11 mouse cellular contexts compared by ENCODE assay signal in genomic region chr14:78676457-78676856, GRCm38 (mm10). TPM values are rescaled to one million over a fixed set of nuclear protein-coding genes. Genes with fewer than 3 reads are reported as not detected.
DNase-seq lines count a peak whose midpoint lies in the region; ATAC-seq and TF ChIP-seq lines count a peak whose summit lies in the region.
"Had no signal": no experiment of that assay in that cellular context is flagged by ENCODE, and none has a peak within 500 bp of the region (broad histone marks: within the 10 kb centered on the region; RNA-seq: fewer than 3 reads in every experiment).

No protein-coding gene starts in this region.

- intact Hi-C loops in left cerebral cortex, postnatal 4 days (cut with DNase I): loop anchor here (5.0 kb wide), 1 partner anchor 171 kb away; the partner anchor contains the start of gene Vwa8

- no peaks in the 10 kb centered on the region for H3K27me3 ChIP-seq in embryonic facial prominence, embryonic 11.5 days (ENCODE audit: control insufficient read depth, insufficient read depth, low read length)
- no peaks in the 10 kb centered on the region for H3K27me3 ChIP-seq in embryonic facial prominence, embryonic 10.5 days (replicated peaks; ENCODE audit: low read depth, poor library complexity, severe bottlenecking)
- no peaks in the 10 kb centered on the region for H3K27me3 ChIP-seq in intestine, postnatal 0 days (replicated peaks; ENCODE audit: control insufficient read depth, insufficient read depth, low read length)
- no peaks in the 10 kb centered on the region for H3K27me3 ChIP-seq in intestine, embryonic 15.5 days (replicated peaks)
- no peaks in the 10 kb centered on the region for H3K27me3 ChIP-seq in midbrain, postnatal 0 days (ENCODE audit: insufficient read depth, low read length)
- no peaks in the 10 kb centered on the region for H3K27me3 ChIP-seq in midbrain, embryonic 11.5 days (ENCODE audit: control insufficient read depth, insufficient read depth, low read length)
- H3K27me3 ChIP-seq in stomach, postnatal 0 days (ENCODE audit: control insufficient read depth, insufficient read depth, low read length): no peaks in the 10 kb centered on the region
- H3K27me3 ChIP-seq: forebrain, embryonic 12.5 days; limb, embryonic 15.5 days had no signal

- no peaks in the 10 kb centered on the region for H3K9me3 ChIP-seq in embryonic facial prominence, embryonic 11.5 days (replicated peaks; ENCODE audit: control insufficient read depth, low read length)
- no peaks in the 10 kb centered on the region for H3K9me3 ChIP-seq in embryonic facial prominence, embryonic 10.5 days
- H3K9me3 ChIP-seq in intestine, postnatal 0 days (ENCODE audit: control insufficient read depth): no peaks in the 10 kb centered on the region
- H3K9me3 ChIP-seq in intestine, embryonic 15.5 days: no peaks in the 10 kb centered on the region
- no peaks in the 10 kb centered on the region for H3K9me3 ChIP-seq in midbrain, postnatal 0 days (ENCODE audit: low read length)
- H3K9me3 ChIP-seq in midbrain, embryonic 11.5 days (ENCODE audit: control insufficient read depth, low read length): no peaks in the 10 kb centered on the region
- no peaks in the 10 kb centered on the region for H3K9me3 ChIP-seq in stomach, postnatal 0 days (ENCODE audit: control insufficient read depth, low read length)
- H3K9me3 ChIP-seq: forebrain, embryonic 12.5 days; limb, embryonic 15.5 days had no signal

- peak; percentile 65 for TF ChIP-seq CTCF in intestine, postnatal 0 days (IDR thresholded peaks at IDR 0.05; ENCODE audit: low read depth)
- TF ChIP-seq CTCF in midbrain, postnatal 0 days (IDR thresholded peaks at IDR 0.05): peak; percentile 75
- peak; percentile 60 for TF ChIP-seq CTCF in stomach, postnatal 0 days (IDR thresholded peaks at IDR 0.05; ENCODE audit: low read depth)

- peak; percentile 38 for DNase-seq in embryonic facial prominence, embryonic 11.5 days (ENCODE audit: low spot score)
- no peak for DNase-seq in embryonic facial prominence, embryonic 10.5 days (ENCODE audit: low spot score)
- DNase-seq in midbrain, postnatal 0 days (ENCODE audit: low spot score): peak; percentile 62
- DNase-seq in midbrain, embryonic 11.5 days (ENCODE audit: low spot score, missing footprints): no peak
- no peak for DNase-seq in stomach, postnatal 0 days (ENCODE audit: low spot score)
- no peak for DNase-seq in left cerebral cortex, postnatal 4 days
- DNase-seq: cerebellum, adult 9-10 months had no signal

- H3K4me2 ChIP-seq in embryonic facial prominence, embryonic 11.5 days (ENCODE audit: low read depth, low read length): no peak overlapping the region
- no peak overlapping the region for H3K4me2 ChIP-seq in intestine, postnatal 0 days (replicated peaks; ENCODE audit: low read depth)
- H3K4me2 ChIP-seq in intestine, embryonic 15.5 days (replicated peaks): no peak overlapping the region
- no peak overlapping the region for H3K4me2 ChIP-seq in midbrain, postnatal 0 days (ENCODE audit: low read depth, low read length, poor library complexity, severe bottlenecking)
- no peak overlapping the region for H3K4me2 ChIP-seq in midbrain, embryonic 11.5 days
- H3K4me2 ChIP-seq in stomach, postnatal 0 days (replicated peaks; ENCODE audit: low read depth): no peak overlapping the region
- H3K4me2 ChIP-seq: forebrain, embryonic 12.5 days; limb, embryonic 15.5 days had no signal

- H3K27ac ChIP-seq in embryonic facial prominence, embryonic 11.5 days (replicated peaks; ENCODE audit: low read depth, low read length): no peak overlapping the region
- no peak overlapping the region for H3K27ac ChIP-seq in embryonic facial prominence, embryonic 10.5 days (replicated peaks)
- no peak overlapping the region for H3K27ac ChIP-seq in intestine, postnatal 0 days (ENCODE audit: low read depth, low read length)
- H3K27ac ChIP-seq in intestine, embryonic 15.5 days: no peak overlapping the region
- no peak overlapping the region for H3K27ac ChIP-seq in midbrain, postnatal 0 days (ENCODE audit: low read depth, low read length)
- H3K27ac ChIP-seq in midbrain, embryonic 11.5 days (ENCODE audit: low read depth, low read length): no peak overlapping the region
- no peak overlapping the region for H3K27ac ChIP-seq in stomach, postnatal 0 days (replicated peaks)
- H3K27ac ChIP-seq: forebrain, embryonic 12.5 days; limb, embryonic 15.5 days had no signal

- no peak overlapping the region for H3K4me3 ChIP-seq in embryonic facial prominence, embryonic 11.5 days (ENCODE audit: low read depth, low read length)
- H3K4me3 ChIP-seq in embryonic facial prominence, embryonic 10.5 days: no peak overlapping the region
- H3K4me3 ChIP-seq in intestine, postnatal 0 days (ENCODE audit: low read depth, low read length): no peak overlapping the region
- H3K4me3 ChIP-seq in intestine, embryonic 15.5 days (replicated peaks): no peak overlapping the region
- H3K4me3 ChIP-seq in midbrain, postnatal 0 days (ENCODE audit: low read depth, low read length): no peak overlapping the region
- H3K4me3 ChIP-seq in midbrain, embryonic 11.5 days (ENCODE audit: low read depth, low read length): no peak overlapping the region
- H3K4me3 ChIP-seq in stomach, postnatal 0 days (ENCODE audit: low read depth, low read length): no peak overlapping the region
- H3K4me3 ChIP-seq: forebrain, embryonic 12.5 days; limb, embryonic 15.5 days had no signal

- H3K36me3 ChIP-seq in embryonic facial prominence, embryonic 11.5 days (replicated peaks; ENCODE audit: control insufficient read depth, insufficient read depth, low read depth, low read length): no peaks in the 10 kb centered on the region
- H3K36me3 ChIP-seq in embryonic facial prominence, embryonic 10.5 days (replicated peaks): no peaks in the 10 kb centered on the region
- H3K36me3 ChIP-seq in intestine, postnatal 0 days (ENCODE audit: control insufficient read depth, insufficient read depth): no peaks in the 10 kb centered on the region
- no peaks in the 10 kb centered on the region for H3K36me3 ChIP-seq in intestine, embryonic 15.5 days
- no peaks in the 10 kb centered on the region for H3K36me3 ChIP-seq in midbrain, postnatal 0 days (ENCODE audit: insufficient read depth, low read length)
- no peaks in the 10 kb centered on the region for H3K36me3 ChIP-seq in midbrain, embryonic 11.5 days (ENCODE audit: control insufficient read depth, insufficient read depth, low read length)
- no peaks in the 10 kb centered on the region for H3K36me3 ChIP-seq in stomach, postnatal 0 days (ENCODE audit: control insufficient read depth, insufficient read depth, low read length)
- H3K36me3 ChIP-seq: forebrain, embryonic 12.5 days; limb, embryonic 15.5 days had no signal

- no peaks in the 10 kb centered on the region for H3K4me1 ChIP-seq in embryonic facial prominence, embryonic 11.5 days (ENCODE audit: control insufficient read depth, insufficient read depth, low read length)
- peaks cover 11% of the 10 kb centered on the region for H3K4me1 ChIP-seq in embryonic facial prominence, embryonic 10.5 days
- H3K4me1 ChIP-seq in intestine, postnatal 0 days (replicated peaks; ENCODE audit: control insufficient read depth, insufficient read depth, low read length): no peaks in the 10 kb centered on the region
- no peaks in the 10 kb centered on the region; the same call in 1 of the 2 replicates for H3K4me1 ChIP-seq in intestine, embryonic 15.5 days (replicated peaks)
- 0 out of 2 replicates have a peak, but pooled peaks cover 3% of the 10 kb centered on the region for H3K4me1 ChIP-seq in midbrain, postnatal 0 days (ENCODE audit: insufficient read depth, low read length)
- no peaks in the 10 kb centered on the region for H3K4me1 ChIP-seq in midbrain, embryonic 11.5 days (ENCODE audit: control insufficient read depth, insufficient read depth, low read length)
- H3K4me1 ChIP-seq in stomach, postnatal 0 days (replicated peaks; ENCODE audit: control insufficient read depth, insufficient read depth): 0 out of 2 replicates have a peak, but pooled peaks cover 2% of the 10 kb centered on the region

- no peak overlapping the region for H3K9ac ChIP-seq in embryonic facial prominence, embryonic 11.5 days (replicated peaks; ENCODE audit: low read length)
- H3K9ac ChIP-seq in intestine, postnatal 0 days (ENCODE audit: low read depth, low read length): no peak overlapping the region
- H3K9ac ChIP-seq in intestine, embryonic 15.5 days: no peak overlapping the region
- H3K9ac ChIP-seq in midbrain, postnatal 0 days (replicated peaks; ENCODE audit: low read length, poor library complexity, severe bottlenecking): no peak overlapping the region
- no peak overlapping the region for H3K9ac ChIP-seq in midbrain, embryonic 11.5 days (ENCODE audit: low read length)
- H3K9ac ChIP-seq in stomach, postnatal 0 days (ENCODE audit: low read length): no peak overlapping the region
- H3K9ac ChIP-seq: forebrain, embryonic 12.5 days; limb, embryonic 15.5 days had no signal

- ATAC-seq in embryonic facial prominence, embryonic 11.5 days (replicated peaks; ENCODE audit: insufficient number of reproducible peaks, low FRiP score, low TSS enrichment, low read depth): no peak
- ATAC-seq in intestine, postnatal 0 days: no peak
- no peak for ATAC-seq in intestine, embryonic 15.5 days
- 0 out of 2 replicates have a peak, but pooled peaks have one; percentile 69 for ATAC-seq in midbrain, postnatal 0 days (ENCODE audit: low FRiP score)
- no peak for ATAC-seq in midbrain, embryonic 11.5 days (ENCODE audit: low FRiP score)
- ATAC-seq in stomach, postnatal 0 days (ENCODE audit: low FRiP score, low TSS enrichment): no peak

- no peak for TF ChIP-seq EP300 in stomach, postnatal 0 days (optimal IDR thresholded peaks at IDR 0.05)

- 75% methylated on average over 6 of the region's 6 CpGs for WGBS in embryonic facial prominence, embryonic 11.5 days
- 78% methylated on average over 6 of the region's 6 CpGs for WGBS in embryonic facial prominence, embryonic 10.5 days
- WGBS in intestine, postnatal 0 days: 60% methylated on average over 6 of the region's 6 CpGs
- 65% methylated on average over 6 of the region's 6 CpGs for WGBS in intestine, embryonic 15.5 days
- WGBS in midbrain, postnatal 0 days: 56% methylated on average over 6 of the region's 6 CpGs
- 70% methylated on average over 6 of the region's 6 CpGs for WGBS in midbrain, embryonic 11.5 days
- WGBS in stomach, postnatal 0 days: 63% methylated on average over 6 of the region's 6 CpGs

RNA-seq across cellular contexts. Expression of gene Dgkh, which starts 56.1 kb away (rescaled TPM):
- 1.2 and 1.3 TPM in 2 replicates for polyA plus RNA-seq in embryonic facial prominence, embryonic 11.5 days (2014; fragmentation: Nextera tagmentation; extraction: Ambion mirVana)
- polyA plus RNA-seq in embryonic facial prominence, embryonic 10.5 days (2016; fragmentation: Nextera tagmentation; extraction: Ambion mirVana): 0.81 and 0.84 TPM in 2 replicates
- 0.94 and 0.99 TPM in 2 replicates for polyA plus RNA-seq in intestine, postnatal 0 days (2015; fragmentation: Nextera tagmentation; extraction: Ambion mirVana)
- polyA plus RNA-seq in intestine, embryonic 15.5 days (2015; fragmentation: Nextera tagmentation; extraction: Ambion mirVana): 0.85 and 1.2 TPM in 2 replicates
- total RNA-seq in midbrain, postnatal 0 days (2014; rRNA removed): 15.3 and 17.0 TPM in 2 replicates
- polyA plus RNA-seq in midbrain, postnatal 0 days (2015; fragmentation: Nextera tagmentation; extraction: Ambion mirVana): 2.2 and 2.8 TPM in 2 replicates
- polyA plus RNA-seq in midbrain, embryonic 11.5 days (2014; fragmentation: Nextera tagmentation; extraction: Ambion mirVana): 1.7 and 1.8 TPM in 2 replicates
- 0.76 and 0.86 TPM in 2 replicates for polyA plus RNA-seq in stomach, postnatal 0 days (2015; fragmentation: Nextera tagmentation; extraction: Ambion mirVana)
- 10 to 100 TPM; 61.0 to 64.8 TPM for total RNA-seq in left cerebral cortex, postnatal 4 days (2021)

Comparison
In these comparisons a context has a peak if more than half of its experiments do, and no peak if none do; other contexts are left out.
1. DNase-seq: peak in embryonic facial prominence, embryonic 11.5 days (single experiment) and midbrain, postnatal 0 days (single experiment); none in embryonic facial prominence, embryonic 10.5 days (single experiment), midbrain, embryonic 11.5 days (single experiment), stomach, postnatal 0 days (single experiment) and left cerebral cortex, postnatal 4 days (single experiment).
2. Peak in every context shown above with its lines, with median percentiles within 50 percentile points of each other: CTCF ChIP-seq.